In the genomic region with DNA sequence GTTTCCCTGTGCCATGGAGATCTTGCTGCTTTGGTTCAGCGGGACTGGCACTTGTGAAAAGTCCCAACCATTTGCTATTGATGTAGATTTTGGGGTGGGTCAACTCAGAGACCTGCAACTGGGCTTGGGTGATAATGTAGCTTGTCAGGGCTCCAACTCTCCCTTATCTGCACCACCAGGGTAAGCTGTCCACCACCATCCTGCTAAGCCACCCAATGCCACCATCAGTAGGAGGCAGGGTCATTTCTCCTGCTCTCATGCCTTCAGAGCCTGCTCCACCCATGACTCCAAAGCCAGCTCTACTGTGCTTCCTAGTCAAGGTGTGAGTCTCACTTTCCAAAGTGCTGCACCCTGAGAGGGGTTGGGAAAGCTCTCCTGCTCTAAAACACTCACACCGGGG, we compare ENCODE assay signal across 28 mouse cellular contexts.
"Had no signal": no experiment of that assay in that cellular context is flagged by ENCODE, and none has a peak within 500 bp of the region (broad histone marks: within the 10 kb centered on the region; RNA-seq: fewer than 3 reads in every experiment).

No protein-coding gene starts in this region.

- H3K27me3 ChIP-seq: embryonic facial prominence, embryonic 12.5 days; embryonic facial prominence, embryonic 15.5 days; forebrain, embryonic 12.5 days; forebrain, embryonic 13.5 days; forebrain, embryonic 15.5 days had no signal

- H3K36me3 ChIP-seq: embryonic facial prominence, embryonic 10.5 days; embryonic facial prominence, embryonic 12.5 days; embryonic facial prominence, embryonic 13.5 days; embryonic facial prominence, embryonic 15.5 days; forebrain, embryonic 10.5 days; forebrain, embryonic 12.5 days; forebrain, embryonic 15.5 days had no signal

- H3K4me3 ChIP-seq: embryonic facial prominence, embryonic 10.5 days; embryonic facial prominence, embryonic 12.5 days; embryonic facial prominence, embryonic 13.5 days; embryonic facial prominence, embryonic 15.5 days; erythroblast, embryonic 14.5 days; forebrain, embryonic 10.5 days; forebrain, embryonic 12.5 days; forebrain, embryonic 13.5 days; forebrain, embryonic 15.5 days; gastrocnemius, adult 2 months; heart, adult 2 months had no signal

- DNase-seq: cerebellum, adult 2 months; cerebellum, adult 8-10 months; cerebellum, adult 9-10 months; cerebellum, adult 9-11 months; cerebellum, postnatal 10 days; cerebellum, postnatal 14 days; cerebellum, postnatal 25 days; cerebellum, postnatal 36 days; embryo, embryonic 11 days; forebrain, postnatal 0 days; gastrocnemius, adult 2 months; gastrocnemius, postnatal 10 days; gastrocnemius, postnatal 14 days; gastrocnemius, postnatal 25 days; gastrocnemius, postnatal 36 days; heart, adult 18-20 months; heart, adult 2 months had no signal

- H3K4me2 ChIP-seq: embryonic facial prominence, embryonic 12.5 days; embryonic facial prominence, embryonic 13.5 days; embryonic facial prominence, embryonic 15.5 days; forebrain, embryonic 12.5 days; forebrain, embryonic 13.5 days; forebrain, embryonic 15.5 days had no signal

- H3K4me1 ChIP-seq: embryonic facial prominence, embryonic 10.5 days; embryonic facial prominence, embryonic 12.5 days; embryonic facial prominence, embryonic 13.5 days; embryonic facial prominence, embryonic 15.5 days; forebrain, embryonic 10.5 days; forebrain, embryonic 12.5 days; forebrain, embryonic 13.5 days; forebrain, embryonic 15.5 days had no signal

- H3K9ac ChIP-seq: embryonic facial prominence, embryonic 12.5 days; embryonic facial prominence, embryonic 13.5 days; embryonic facial prominence, embryonic 15.5 days; forebrain, embryonic 12.5 days; forebrain, embryonic 13.5 days; forebrain, embryonic 15.5 days; forebrain, postnatal 0 days had no signal

- ATAC-seq: forebrain, embryonic 13.5 days; forebrain, embryonic 14.5 days; forebrain, embryonic 15.5 days; forebrain, embryonic 16.5 days; forebrain, postnatal 0 days had no signal

- H3K27ac ChIP-seq: embryonic facial prominence, embryonic 10.5 days; embryonic facial prominence, embryonic 12.5 days; embryonic facial prominence, embryonic 13.5 days; embryonic facial prominence, embryonic 15.5 days; forebrain, embryonic 10.5 days; forebrain, embryonic 12.5 days; forebrain, embryonic 13.5 days; forebrain, embryonic 15.5 days; gastrocnemius, adult 2 months; heart, adult 2 months had no signal

- H3K9me3 ChIP-seq: embryonic facial prominence, embryonic 10.5 days; embryonic facial prominence, embryonic 12.5 days; embryonic facial prominence, embryonic 13.5 days; embryonic facial prominence, embryonic 15.5 days; forebrain, embryonic 10.5 days; forebrain, embryonic 12.5 days; forebrain, embryonic 13.5 days; forebrain, embryonic 15.5 days had no signal
